Mouse (Mus musculus) megakaryocyte, embryonic 14.5 days (primary cell): ENCODE measurements at regions not wholly inside any gene's neighbourhood (a gene's known extent, or its start where the extent isn't known, plus 50 kb on each side); places are given as distances from the start of the nearest gene placed in this dataset.

Experiments
- FLI1 ChIP-seq: IDR thresholded peaks from 2 replicates; pipeline ENCODE4 v1.6.1; 2012; ENCODE audit warnings: low read length, inconsistent platforms, mixed read lengths
- GATA1 ChIP-seq: IDR thresholded peaks from 3 replicates; pipeline ENCODE4 v1.6.1; 2012; ENCODE audit warnings: mixed read lengths, low read length, inconsistent platforms, borderline replicate concordance

- TF ChIP-seq FLI1 (no peak), GATA1 (no peak)
These were observed 52.4 kb upstream of the Enpp6 start for GRCm38 (mm10) chr8:46934254-46934653.
